Mouse (Mus musculus) megakaryocyte-erythroid progenitor cell, adult 5-6 weeks (primary cell): ENCODE data around the gene Sertad2. TPM values are rescaled to one million over a fixed set of nuclear protein-coding genes. Genes with fewer than 3 reads are reported as not detected.

Experiments
- ATAC-seq: replicated peaks from 2 replicates; pipeline ENCODE4 v1.8.0; 2016; ENCODE audit warnings: mild to moderate bottlenecking, inconsistent platforms; ENCODE audit not compliant: severe bottlenecking, poor library complexity, low FRiP score, low TSS enrichment
- total RNA-seq, 2 experiments: library from RNA; stranded (forward) in 1 of 2; stranded (reverse) in 1 of 2; fragments of 200-1000, 215-1000 nt in 1 of 2; fragments of >200 nt in 1 of 2; fragmentation: Nextera tagmentation in 1 of 2; gene quantifications; 2 replicates each; pipeline ENCODE4 v1.2.3; 2014 to 2017

The Sertad2 gene
- total RNA-seq (2014; fragmentation: Nextera tagmentation): 10.0 and 11.8 TPM in 2 replicates
- total RNA-seq (2017): 10.1 and 13.3 TPM in 2 replicates

DNA sequence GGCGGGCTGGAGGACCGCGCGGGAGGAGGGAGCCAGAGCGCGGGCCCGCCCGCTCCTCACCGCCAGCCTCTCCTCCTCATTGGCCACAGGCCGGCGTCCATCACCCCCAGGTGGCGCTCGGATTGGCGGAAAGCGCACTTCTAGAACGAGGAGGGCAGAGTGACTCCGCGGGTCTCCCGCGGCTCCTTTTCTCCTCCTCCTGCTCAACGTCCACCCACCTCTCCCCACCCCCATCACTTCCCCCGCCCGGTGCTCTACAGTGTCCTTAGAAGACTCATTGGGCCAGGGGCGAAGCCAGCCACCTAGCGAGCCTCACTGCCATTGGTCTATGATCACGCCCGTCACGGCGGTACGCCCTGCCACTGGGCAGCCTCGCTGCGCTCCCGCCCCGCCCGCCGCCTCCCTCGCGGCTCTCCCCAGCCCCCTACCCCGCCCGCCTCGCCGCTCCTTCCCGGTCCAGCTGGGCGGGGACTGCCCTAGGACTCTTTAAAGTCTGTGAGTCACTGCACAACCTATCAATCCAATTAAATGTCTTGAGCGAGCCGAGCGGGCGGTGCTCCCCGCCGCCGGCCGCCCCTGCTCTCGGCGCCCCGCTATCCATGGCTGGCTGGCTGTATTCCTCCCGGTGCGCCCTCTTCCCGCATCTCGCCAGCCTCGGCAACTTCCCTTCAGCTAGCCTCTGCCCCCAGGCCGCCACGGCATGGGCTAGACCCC, at the start of gene Sertad2:
Gene Sertad2, plus strand, starts transcription at position 515 of the 714 bp plus-strand sequence.
- peak; percentile 95 for ATAC-seq

DNA sequence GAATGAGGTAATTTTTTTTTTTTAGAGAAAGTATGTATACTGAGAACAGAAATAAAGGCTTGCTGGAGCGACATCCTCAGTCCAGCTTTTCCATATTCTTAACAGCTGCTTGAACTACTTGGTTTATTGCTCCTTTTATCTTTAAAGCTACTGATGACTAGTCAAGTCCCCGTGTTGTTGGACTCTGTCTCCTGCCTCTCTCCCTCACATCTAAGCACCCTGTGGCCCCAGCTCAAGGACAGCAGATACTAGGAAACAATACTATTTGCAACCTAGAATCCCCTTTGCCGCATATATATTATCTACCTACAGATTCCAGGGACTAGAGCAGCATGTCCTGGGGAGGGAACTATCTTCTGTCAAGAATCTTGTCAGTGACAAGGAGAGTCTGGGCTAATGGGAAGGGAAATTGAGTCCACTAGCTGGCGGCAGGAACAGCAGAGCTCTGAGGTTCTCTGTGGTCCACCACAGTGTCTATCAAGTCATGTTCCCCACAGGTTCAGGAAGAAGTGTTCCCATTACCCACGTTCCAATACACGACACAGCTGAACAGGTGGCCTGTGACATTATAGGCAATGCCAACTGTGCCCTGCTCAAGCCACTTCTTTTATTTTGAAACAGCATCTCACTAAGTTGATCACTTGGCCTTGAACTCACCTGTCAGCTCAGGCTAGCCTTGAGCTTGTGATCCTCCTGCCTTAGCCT, 49.0 kb upstream of the Sertad2 start:
- no peak for ATAC-seq

DNA sequence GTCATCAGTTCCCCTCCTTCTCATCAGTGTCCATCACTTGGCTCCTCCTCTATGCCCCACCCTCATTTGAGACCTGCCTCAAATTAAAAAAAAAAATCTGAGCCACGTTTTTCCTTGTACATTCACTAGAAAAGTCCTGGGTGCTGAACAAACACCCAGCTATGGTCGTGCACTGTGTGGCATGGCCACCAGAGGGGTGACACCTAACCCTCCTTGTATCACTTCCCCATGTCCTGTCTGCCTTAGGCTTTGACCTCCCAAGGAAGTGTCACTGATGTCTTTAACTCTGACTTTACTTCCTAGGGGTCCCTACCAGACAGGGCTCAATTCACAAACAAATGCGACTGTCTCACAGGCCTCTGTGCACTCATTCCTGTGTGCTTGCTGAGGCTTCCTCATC, 42.5 kb upstream of the Sertad2 start:
- ATAC-seq: 0 out of 2 replicates have a peak, but pooled peaks have one; percentile 55

DNA sequence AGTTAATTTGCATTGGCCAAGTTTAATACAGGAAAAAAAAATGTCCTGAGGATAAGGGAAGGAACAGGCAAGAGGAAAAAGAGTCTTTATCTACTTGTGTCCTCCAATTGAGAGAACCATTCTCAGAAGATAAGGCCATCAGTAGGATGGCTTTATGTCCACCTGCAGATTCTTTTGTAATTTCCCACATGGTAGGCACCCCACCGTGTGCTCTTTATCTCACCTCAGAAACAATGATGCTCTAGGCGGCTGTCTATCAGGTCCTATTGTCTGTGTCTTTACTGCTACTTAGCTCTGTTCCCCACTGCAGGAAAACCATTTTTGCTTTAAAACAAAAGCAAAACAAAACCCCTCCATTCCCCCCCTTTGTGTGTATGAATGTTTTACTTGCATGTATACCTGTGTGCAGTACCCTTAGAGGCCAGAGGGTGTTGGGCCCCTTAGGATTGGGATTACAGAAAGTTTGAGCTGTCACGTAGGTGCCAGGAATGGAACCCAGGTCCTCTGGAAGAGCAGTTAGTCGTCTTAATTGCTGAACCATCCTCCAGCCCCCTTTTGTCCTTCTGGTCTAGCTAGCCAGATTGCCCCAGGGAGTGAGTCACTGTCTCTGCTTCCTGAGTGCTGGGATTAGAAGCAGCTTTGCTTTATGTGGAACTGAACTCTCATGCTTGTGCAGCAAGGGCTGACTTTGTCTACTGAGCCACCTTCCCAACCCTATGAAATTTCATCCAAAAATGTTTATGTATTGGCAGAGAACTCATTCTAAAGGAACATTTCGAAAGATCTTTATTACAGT, 41.7 kb upstream of the Sertad2 start:
- no peak for ATAC-seq

DNA sequence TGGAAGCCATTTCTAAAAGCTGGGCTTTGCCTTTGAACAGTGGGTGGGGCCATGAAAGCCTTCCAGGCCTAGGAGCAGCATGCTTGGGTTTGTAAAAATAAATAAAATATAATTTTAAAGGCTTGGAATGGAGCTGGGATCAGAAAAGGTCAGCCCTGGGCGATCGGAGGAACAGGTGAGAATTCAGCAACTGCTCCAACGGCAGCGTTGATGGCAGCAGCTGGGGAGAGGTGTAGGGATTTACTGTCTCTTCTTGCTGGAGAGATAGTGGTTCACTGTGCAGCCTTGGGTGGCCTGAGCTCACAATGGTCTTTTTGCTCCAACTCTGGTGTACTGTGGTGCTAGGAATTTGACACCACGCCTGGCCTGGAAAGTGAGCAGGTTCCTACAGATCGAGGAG, 29.5 kb upstream of the Sertad2 start:
- no peak for ATAC-seq

DNA sequence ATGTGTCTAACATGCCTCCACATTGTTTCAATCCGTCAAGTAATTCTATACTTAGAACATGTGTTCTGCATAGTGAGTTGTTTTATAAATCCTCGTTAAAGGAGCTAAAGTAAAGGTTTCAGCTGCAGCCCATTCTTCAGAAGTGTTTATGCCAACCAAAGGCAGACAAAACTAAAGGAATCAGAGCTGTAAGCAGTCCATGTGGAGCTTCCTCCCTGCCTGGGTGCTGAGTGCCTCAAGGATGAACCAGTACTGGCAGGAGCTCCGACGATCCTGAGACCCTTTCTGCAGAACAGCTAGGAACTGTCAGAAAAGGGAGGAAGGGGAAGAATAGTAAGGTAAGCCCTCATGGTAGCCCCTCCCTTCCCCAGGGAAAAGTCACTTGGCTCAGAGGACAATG, 28.3 kb upstream of the Sertad2 start:
- no peak for ATAC-seq

DNA sequence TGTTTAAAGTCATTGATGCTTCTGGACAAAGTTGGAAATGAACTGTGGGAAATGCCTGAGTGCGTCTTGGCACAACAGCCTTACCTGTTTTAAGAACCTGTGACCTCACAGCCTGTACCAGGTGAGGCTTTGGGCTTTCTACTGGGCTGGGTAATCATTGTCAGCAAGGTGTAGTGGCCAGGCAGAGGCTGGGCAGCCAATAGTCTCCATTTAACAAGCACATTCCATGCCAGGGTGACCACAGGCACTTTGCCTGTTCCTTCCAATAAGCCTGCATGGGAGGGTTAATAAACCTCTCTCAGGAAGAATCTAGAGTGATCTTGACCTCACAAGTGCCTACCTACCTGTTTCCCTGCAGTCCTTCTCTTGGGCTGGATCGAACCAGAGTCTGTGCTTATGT, 21.7 kb upstream of the Sertad2 start:
- ATAC-seq: no peak

DNA sequence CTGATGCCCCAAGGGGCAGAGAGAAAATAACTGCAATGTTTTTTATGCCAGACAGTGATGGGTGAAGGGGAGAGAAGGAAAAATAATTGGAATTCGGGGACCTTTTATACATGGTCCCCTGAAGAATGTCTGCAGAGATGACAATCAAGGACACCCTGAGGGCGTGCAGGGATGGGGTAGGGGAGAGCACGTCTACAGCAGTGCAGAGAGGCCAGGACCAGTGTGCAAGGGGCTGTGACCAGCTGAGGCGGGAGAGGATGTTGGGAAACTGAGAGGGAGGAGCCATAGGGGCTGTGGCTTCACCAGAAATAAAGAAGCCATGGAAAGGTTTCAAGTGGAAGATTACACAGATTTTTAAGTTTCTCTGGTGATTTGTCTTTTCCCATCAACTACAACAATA, 20.3 kb upstream of the Sertad2 start:
- no peak for ATAC-seq

DNA sequence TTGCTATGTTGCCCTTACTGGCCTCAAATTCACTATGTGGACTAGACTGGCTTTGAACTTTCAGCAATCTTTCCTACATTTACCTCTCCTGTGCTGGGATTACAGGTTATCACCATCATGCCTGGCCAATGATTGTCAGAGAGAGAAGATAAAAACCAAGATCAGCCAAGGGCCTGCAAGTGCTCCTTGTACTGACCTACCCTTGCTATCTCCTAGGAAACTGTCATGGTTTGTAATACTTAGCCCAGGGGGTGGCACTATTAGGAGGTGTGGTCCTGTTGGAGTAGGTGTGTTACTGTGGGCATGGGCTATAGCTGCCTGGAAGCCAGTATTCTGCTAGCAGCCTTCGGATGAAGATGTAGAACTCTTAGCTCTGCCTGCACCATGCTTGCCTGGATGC, 18.6 kb upstream of the Sertad2 start:
- ATAC-seq: no peak

DNA sequence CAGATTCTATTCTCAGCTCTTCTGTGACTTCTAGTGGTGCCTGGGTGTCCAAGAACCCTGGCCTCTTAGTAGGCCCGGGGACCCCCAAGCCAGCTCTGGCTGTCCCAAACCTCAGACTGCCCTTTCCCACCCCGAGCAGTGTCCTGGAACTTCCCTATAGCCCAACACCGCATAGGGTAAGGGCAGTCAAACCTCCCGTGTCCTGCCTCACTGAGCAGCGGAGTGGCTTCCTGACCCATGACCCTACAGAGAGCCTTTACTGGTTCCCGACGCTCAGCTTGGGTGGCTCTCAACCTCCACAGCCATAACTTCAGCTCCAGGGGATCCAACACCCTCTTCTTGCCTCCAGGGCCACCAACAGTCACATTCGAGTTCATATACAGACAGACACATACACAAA, 17.1 kb upstream of the Sertad2 start:
- ATAC-seq: no peak

DNA sequence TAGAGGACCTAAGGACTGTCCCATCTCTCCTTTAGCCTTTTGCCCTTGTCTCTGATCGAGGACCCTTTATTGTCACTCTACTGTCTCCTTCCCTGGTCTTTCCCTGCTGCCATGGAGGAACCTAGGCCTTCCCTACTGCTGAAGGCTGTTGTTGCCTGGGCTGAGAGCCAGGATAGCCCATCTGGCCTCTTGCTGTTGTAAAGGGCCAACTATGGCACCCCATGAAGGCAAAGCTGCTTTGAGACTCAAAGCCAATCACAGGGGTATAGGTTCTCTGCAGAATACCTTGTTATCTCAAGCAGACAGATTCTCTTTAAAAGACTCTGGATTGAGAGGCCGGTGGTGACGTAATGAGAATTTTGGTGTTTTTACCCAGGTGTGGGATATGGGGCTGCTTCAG, 15.2 kb upstream of the Sertad2 start:
- no peak for ATAC-seq

DNA sequence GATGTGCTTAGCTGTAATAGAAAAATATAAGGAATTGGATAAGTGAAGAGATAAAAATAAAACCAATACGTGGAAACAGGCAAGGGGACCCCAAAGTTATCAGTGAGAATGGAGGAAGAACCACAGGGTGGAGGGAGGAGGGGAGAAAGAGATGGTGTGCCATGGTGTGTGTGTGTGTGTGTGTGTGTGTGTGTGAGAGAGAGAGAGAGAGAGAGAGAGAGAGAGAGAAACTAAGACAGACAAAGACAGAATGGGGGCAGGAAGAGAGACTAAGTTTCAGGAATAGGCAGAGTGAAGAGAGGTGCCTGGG, 11.4 kb upstream of the Sertad2 start:
- ATAC-seq: 0 out of 2 replicates have a peak, but pooled peaks have one; percentile 11

DNA sequence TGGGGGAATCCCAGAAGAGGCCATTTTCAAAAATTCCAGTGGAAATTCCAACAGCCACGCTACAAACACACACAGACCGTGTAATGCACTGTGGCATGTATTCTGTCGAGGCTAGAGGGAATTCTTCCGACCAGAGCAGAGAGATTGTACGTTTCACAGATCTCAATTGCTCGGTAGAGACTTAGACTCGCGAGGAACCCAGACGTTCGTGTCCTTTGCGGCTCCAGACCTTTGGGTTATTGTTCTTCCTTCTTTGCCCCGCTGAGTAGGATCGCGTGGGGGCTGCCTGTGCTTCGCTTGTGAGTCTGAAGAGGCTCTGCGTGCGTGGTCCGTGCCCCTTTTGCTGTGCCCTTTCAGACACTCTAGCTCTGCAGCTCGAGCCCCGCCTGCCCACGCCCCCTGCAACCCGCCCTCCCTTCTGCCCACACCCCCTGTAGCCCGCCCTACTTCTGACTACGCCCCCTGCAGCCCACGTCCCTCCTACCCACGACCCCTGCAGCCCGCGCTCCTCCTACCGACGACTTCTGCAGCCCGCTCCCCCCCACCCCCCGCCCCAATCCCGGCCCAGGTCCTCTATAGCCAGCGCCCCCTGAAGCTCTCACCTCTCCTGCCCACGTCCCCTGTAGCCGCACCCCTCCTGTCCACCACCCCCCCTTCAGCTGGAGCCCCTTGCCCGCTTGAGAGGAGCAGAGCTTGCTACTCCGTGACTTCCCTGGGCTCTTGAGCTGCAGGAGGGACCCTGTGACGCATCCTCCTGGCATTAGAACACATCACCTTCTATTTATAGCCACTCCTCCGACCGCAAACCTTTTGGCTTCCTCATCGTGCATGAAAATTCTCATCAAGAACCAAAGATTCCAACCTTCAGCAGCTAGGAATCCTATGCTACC, 10.8 kb upstream of the Sertad2 start:
- ATAC-seq: peak; percentile 64

DNA sequence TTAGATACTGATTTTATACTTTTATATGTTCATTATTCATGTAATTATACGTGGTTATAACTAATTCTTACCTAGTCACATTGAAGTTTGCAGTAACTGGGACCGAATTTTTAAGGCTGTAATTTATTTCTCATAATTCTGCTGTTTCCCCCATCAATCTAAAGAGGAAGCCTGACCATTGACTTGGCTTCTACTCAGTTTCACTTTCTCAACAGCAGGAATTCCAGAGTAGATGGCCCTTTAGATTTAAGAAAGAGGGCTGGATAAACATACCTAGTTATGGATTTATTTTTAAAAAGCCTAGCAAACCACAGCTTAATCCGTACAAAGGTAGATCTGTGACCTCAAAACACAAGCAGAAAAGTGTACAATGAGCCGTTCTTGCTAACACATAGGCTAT, 9.8 kb upstream of the Sertad2 start:
- ATAC-seq: no peak

DNA sequence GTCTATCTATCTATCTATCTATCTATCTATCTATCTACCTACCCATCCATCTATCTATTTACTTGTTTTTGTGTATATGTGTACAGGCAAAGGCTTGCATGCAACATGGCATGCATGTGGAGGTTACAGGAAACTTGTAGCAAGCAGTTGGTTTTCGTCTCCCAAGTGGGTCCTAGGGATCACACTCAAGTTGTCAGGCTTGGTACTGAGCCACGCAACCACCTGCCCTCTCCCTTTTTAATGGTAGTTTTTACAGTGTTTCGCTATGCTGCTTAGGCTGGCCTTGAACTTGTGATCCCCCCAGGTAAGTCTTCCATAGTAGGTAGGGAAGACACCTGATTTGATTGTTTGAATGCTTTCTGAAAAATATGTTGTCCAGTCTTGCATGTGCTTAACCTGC, 5.8 kb upstream of the Sertad2 start:
- no peak for ATAC-seq

DNA sequence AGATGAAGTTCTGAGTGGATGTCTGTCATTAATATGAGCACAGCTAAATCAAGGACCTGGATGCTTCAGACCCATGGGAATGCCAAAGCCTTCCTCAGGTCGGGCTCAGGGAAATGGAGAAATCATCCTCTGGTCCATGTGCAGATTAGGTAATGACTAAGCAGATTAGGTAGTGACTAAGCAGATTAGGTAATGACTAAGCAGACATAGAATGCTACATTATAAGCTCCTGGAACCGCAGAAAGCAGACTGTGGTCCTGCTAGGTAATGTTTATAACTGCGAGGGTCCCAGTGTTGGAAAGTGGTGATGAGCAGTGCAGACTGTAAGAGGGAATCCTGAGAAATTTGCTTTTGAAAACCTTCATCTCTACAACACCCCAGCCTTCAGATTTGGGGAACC, 4.6 kb upstream of the Sertad2 start:
- ATAC-seq: no peak

DNA sequence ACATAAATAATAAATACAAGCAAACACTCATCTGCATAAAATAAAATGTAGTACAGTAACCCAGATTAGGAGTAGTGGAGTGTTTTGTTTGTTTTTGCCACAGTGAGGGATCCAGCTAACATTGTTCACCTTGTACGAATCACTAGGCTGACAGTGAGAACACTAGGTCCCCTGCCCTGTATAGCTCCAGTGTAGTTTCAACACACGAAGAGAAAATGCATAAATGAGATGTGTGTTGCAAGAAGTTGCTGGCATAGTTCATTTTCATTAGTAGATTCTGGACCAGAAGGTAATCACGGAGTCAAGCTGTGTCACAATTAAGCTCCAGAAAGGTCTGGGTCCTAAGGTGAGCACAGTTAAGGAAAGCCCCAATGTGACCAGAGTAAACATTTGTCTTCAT, 1.8 kb upstream of the Sertad2 start:
- ATAC-seq: no peak

DNA sequence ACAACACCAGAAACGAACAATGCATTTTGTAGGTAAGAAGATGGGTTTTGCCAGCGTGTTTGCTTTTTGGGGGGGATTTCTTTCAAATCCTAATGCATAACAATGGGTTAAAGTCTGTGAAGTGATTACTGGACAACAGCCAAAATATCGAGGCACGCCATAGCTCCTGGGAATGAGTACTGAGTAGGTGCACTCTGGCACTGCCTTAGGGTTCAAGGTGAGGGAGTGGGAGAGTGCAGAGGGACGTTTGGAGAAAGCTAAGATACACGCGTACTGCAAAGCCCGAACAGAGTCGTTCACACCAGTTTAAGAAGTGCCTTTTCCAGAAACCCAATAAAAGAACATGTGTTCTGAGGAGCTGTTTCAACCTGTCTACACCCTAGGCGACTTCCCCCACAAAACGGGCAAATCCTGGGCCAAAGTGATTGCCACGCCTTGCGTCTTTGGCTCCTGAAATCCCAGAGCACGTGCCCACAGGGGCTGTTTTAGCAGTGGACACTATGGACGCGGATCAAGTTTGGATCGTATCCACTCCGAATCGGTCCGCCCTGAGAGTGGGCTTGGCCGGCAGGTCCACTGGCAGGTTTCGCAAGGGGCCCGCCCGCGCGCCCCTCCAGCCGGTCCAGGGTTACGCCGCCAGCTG, 937 bp upstream of the Sertad2 start:
- ATAC-seq: no peak; the same call in 1 of the 2 replicates
